Mouse (Mus musculus) bone marrow, adult 2 months (tissue): ENCODE results near the gene H2afj.

Source experiments
- CTCF ChIP-seq: fragments of 200-500 bp; IDR thresholded peaks from 2 replicates; pipeline ENCODE4 v1.5.1; 2011; ENCODE audit warnings: low read length, control low read depth; ENCODE audit not compliant: control insufficient read depth, insufficient read depth
- POLR2A ChIP-seq: fragments of 200-500 bp; IDR thresholded peaks from 2 replicates; pipeline ENCODE4 v1.6.1; 2011; ENCODE audit warnings: low read depth, mild to moderate bottlenecking, control low read depth, low read length, borderline replicate concordance; ENCODE audit not compliant: control insufficient read depth

DNA sequence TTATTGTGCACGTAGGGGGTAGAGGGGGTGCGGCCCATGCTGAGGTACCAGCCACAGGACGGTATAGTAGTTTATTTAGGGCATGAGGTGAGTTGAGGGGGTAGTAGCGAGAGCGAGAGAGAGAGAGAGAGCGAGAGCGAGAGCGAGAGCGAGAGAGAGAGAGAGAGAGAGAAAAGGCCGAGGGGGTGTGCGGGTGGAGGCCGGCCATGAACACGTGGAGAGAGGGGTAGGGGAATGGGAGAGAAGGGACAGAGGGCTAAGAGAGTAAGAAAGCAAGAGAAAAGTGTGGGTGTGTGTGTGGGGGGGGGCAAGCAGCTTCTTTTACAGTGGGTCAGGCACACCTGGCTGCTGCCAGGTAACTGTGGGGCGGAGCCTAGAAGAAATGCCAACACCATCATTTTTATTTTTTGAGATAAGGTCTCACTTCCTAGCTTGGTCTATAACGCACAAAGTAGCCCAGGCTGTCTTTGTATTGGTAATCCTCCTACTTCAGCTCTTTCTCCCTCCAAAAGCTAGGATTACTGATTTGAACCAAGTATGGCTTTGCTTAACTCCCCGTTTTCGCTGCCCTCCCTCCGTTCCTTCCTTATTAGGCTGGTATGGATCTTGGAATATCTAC is 540 bp upstream of the H2afj start:
- TF ChIP-seq POLR2A, result no peak
- TF ChIP-seq CTCF, result no peak
